Mouse (Mus musculus) bone marrow macrophage, adult 2 months (primary cell): Measurements from ENCODE around the gene Glis1.

Source experiments
- CTCF ChIP-seq: IDR thresholded peaks from 2 replicates; pipeline ENCODE4 v1.5.1; 2012; ENCODE audit warnings: low read depth, mild to moderate bottlenecking, low read length, moderate library complexity
- POLR2A ChIP-seq: IDR thresholded peaks from 2 replicates; pipeline ENCODE4 v1.6.1; 2012; ENCODE audit warnings: mild to moderate bottlenecking, low read depth, low read length, borderline replicate concordance

DNA sequence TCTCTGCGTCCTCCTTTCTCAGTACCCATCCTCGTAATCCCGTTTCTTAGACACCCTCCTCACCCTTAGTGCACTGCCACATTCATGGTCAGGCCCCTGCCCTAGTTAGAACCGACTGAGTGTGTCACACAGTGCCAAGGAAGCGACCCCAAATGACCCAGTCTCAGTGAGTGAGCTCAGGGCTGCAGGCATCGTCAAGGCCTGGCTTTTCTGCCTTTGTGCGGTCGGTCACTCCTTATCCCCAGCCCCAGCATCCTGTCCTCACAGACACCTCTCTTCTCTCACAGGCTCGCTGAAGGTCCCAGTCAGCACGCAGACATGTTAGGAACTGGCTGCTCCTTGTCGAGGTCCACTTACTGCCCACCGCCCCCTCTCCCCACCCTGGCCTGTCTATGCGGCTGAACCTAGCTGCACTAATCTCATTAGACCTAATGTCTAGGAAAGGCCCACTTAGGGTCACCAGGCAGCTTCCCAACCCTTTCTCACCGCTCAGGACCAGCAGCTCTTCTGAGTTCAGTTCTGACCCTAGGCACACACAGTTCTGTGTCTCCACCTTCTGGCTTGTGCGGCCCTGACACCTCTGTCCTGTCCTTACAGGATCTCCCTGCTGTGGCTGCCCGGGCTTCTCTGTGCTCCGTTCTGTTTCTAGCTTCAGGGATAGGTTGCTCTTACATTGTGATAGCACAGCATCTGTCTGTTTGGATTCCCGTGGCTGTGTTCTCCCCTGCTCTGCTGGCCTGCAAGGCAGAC, 18.1 kb downstream of the Glis1 start:
- no peak for TF ChIP-seq CTCF
- TF ChIP-seq POLR2A, result no peak
